Mouse (Mus musculus) hindbrain, embryonic 10.5 days (tissue): Measurements from ENCODE around the gene Bfsp2. TPM values are rescaled to one million over a fixed set of nuclear protein-coding genes. Genes with fewer than 3 reads are reported as not detected.

Experiments
- DNase-seq: peaks from one replicate; pipeline ENCODE4 v3.0.0-alpha.2; 2017; ENCODE audit warnings: low spot score
- H3K27ac ChIP-seq: fragments of 300-500 bp; sonication (generic); 2 replicates; pipeline ENCODE4 v1.5.1; 2016; ENCODE audit warnings: mild to moderate bottlenecking, moderate library complexity
- H3K27me3 ChIP-seq: fragments of 300-500 bp; sonication (generic); 2 replicates; pipeline ENCODE4 v1.6.1; 2016; ENCODE audit warnings: mild to moderate bottlenecking; ENCODE audit not compliant: poor library complexity, insufficient read depth, severe bottlenecking
- H3K36me3 ChIP-seq: fragments of 300-500 bp; sonication (generic); 2 replicates; pipeline ENCODE4 v1.6.1; 2016; ENCODE audit warnings: mild to moderate bottlenecking, moderate library complexity
- H3K4me1 ChIP-seq: fragments of 300-500 bp; sonication (generic); replicated peaks from 2 replicates; pipeline ENCODE4 v1.6.1; 2016; ENCODE audit warnings: mild to moderate bottlenecking
- H3K4me3 ChIP-seq: fragments of 300-500 bp; sonication (generic); 2 replicates; pipeline ENCODE4 v1.5.1; 2016; ENCODE audit warnings: mild to moderate bottlenecking, moderate library complexity
- H3K9me3 ChIP-seq: fragments of 300-500 bp; sonication (generic); 2 replicates; pipeline ENCODE4 v1.6.1; 2016; ENCODE audit warnings: mild to moderate bottlenecking, moderate library complexity
- WGBS: fragments of 180-500 bp; shearing (Covaris S2); methylation state at CpG from one replicate; pipeline ENCODE4 v1.1.7; 2016; 5-methylcytosine and 5-hydroxymethylcytosine counted together
- polyA plus RNA-seq: library from polyadenylated mRNA; unstranded; fragments of >200 nt; fragmentation: Nextera tagmentation; extraction: Ambion mirVana; gene quantifications from 2 replicates; pipeline ENCODE4 v1.2.1, GENCODE M21; 2016

The Bfsp2 gene
- polyA plus RNA-seq, 1 experiment from 2014 or later: 2.5 TPM

DNA sequence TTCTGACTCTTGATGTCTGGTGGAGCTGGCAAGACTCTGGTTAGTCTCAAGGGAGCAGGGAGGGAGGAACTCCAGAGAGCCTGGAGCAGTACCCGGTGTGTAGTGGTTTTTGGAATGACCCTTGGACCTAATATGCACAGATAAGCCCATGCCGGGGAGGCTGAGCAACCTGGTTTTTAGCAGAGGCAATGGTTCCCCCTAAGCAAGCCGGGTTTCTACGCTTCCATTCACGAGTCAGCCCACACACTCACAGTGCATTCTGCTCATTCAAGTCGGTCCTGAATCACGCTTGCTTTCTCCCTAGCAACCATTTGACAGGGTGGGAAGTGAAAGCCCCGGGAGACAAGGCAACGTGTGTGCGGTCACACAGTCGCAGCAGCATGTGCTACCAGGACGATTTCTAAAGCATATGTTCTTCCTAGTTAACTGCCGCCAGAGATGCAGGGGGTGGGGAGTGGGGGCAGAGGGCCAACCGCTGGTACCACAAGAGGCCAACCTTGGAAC, 21.7 kb upstream of the Bfsp2 start:
- Histone ChIP-seq H3K27ac (peak overlapping the region; percentile 73), H3K36me3 (peaks cover 2% of the 10 kb centered on the region; the same call in 1 of the 2 replicates), H3K4me3 (peak overlapping the region; percentile 11; the same call in 1 of the 2 replicates), H3K9me3 (0 out of 2 replicates have a peak, but pooled peaks cover 3% of the 10 kb centered on the region), H3K4me1 (peaks cover 67% of the 10 kb centered on the region), H3K27me3 (peaks cover 39% of the 10 kb centered on the region)
- DNase-seq: peak; percentile 70
- WGBS: 16% methylated on average over 14 of the region's 14 CpGs

DNA sequence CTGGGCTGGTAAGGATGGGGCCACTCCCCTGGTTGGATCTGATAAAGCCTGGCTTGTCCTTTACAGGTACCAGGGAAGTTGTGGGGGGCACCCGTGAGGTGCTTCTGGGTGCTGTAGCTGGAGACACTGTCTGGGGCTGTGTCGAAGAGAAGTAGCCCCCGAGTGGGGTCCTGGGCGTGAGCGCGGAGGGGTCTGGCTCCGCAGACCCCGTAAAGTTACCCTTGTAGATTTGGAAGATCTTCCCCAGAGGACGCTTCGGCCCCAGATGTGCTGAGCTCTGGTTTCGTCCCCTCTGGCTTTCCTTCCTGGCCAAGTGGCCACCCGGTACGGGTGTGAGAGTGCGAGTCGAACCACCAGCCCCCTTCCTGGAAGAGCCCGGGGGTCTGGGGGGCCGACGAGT, 19.1 kb upstream of the Bfsp2 start:
- H3K4me1 ChIP-seq: peaks cover 50% of the 10 kb centered on the region
- peaks cover 39% of the 10 kb centered on the region for H3K27me3 ChIP-seq
- H3K9me3 ChIP-seq: 0 out of 2 replicates have a peak, but pooled peaks cover 3% of the 10 kb centered on the region
- H3K36me3 ChIP-seq: peaks cover 2% of the 10 kb centered on the region; the same call in 1 of the 2 replicates
- DNase-seq: no peak
- peak overlapping the region; percentile 42 for H3K27ac ChIP-seq
- 91% methylated on average over 18 of the region's 18 CpGs for WGBS
- H3K4me3 ChIP-seq: no peak overlapping the region

DNA sequence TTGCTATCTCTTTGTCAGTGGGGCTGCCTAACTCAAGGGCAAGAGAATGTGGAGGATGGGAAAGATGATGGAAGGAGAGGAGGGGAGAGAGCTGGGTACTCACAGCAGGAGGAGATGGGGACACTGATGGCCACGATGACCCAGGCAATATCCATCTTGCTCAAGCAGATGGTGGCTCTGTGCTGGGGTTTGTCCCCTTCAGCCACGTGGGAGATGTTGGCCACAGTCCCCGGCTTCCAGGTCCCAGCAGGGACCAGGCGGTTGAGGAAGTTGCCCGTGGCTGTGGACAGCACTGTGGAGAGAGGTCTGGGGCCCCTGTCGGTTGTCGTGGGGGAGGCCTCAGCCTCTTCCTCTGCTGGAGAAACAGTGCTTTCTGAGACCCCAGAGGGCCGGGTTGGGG, 18.5 kb upstream of the Bfsp2 start:
- WGBS: 72% methylated on average over 8 of the region's 8 CpGs
- Histone ChIP-seq H3K4me3 (no peak overlapping the region), H3K27ac (peak overlapping the region; percentile 42), H3K9me3 (no peaks in the 10 kb centered on the region), H3K27me3 (peaks cover 39% of the 10 kb centered on the region), H3K4me1 (peaks cover 43% of the 10 kb centered on the region), H3K36me3 (no peaks in the 10 kb centered on the region)
- DNase-seq: no peak

DNA sequence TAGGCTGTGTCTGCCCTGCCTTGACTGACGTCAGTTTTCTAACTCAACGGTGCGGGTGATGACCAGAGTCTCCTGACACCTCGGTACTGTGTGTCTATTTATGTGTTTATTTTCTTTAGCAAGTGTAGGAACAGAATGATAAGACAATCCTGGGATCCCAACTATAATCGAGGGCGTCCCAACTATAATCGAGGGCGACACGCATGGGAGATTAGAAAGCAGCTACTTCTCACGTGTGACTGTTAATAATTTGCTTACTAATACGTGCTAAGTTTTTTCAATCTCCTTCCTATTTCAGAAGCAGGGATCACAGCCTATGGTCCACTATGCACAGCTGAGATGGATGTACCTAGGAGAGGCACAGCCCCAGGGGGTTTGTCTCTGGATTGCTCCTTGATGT, 15.2 kb upstream of the Bfsp2 start:
- H3K36me3 ChIP-seq: no peaks in the 10 kb centered on the region
- peaks cover 32% of the 10 kb centered on the region for H3K27me3 ChIP-seq
- DNase-seq: no peak
- H3K9me3 ChIP-seq: no peaks in the 10 kb centered on the region
- H3K4me1 ChIP-seq: peaks cover 22% of the 10 kb centered on the region
- H3K4me3 ChIP-seq: no peak overlapping the region
- H3K27ac ChIP-seq: no peak overlapping the region
- WGBS: 86% methylated on average over 11 of the region's 11 CpGs

DNA sequence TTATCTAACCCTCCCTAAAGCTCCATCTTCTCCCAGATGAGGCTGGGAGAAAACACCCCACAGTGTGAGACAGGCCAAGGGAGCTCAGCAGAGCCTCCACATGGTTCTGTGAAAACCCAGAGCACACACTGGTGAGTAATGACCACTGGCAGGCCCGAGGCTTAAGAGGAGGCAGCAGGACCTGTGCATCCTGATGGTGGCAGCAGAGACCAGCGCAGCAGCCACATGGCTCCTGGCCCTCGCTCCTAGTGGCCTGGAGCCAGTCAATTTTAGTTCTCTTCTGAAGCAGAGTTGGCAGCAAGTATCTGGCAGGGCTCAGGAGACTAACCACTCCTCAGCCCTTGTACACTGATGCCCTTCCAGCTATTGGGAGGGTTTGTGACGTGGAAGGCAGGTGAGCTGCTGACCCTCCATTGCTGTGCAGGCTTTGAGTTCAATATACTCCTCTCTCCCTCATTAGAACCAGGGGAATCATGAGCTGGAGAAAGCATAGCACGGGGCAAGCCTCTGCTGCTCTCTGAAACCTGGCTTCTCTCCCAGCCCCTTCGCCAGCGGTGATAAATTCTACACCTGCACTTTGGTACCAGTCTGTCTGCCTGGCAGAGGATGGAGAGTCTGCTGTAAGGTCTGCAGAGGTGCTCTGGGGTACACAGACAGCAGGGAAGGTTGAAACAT, 14.3 kb upstream of the Bfsp2 start:
- peak; percentile 72 for DNase-seq
- 40% methylated on average over 7 of the region's 7 CpGs for WGBS
- Histone ChIP-seq H3K4me3 (no peak overlapping the region), H3K27me3 (peaks cover 24% of the 10 kb centered on the region), H3K9me3 (no peaks in the 10 kb centered on the region), H3K36me3 (no peaks in the 10 kb centered on the region), H3K4me1 (peaks cover 15% of the 10 kb centered on the region), H3K27ac (0 out of 2 replicates have a peak overlapping the region, but pooled peaks have one; percentile 6)

DNA sequence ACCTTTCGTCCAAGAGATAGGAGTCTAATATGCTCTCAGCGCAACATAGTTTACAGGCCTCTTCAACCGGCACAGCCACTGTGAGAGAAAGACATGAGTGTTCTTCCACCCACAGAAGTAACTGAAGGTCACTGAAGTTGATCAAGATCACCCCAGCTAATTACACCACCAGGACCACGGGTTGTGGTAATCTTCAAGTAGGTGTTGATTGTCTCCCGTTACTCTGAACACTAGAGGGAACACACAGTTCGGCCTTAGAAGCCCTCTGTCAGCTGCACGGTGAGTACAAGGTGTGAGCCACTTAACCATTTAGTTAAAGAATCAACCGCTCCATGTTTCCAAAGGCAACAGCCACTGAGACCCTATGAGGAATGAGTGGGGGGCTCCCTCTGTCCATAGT, 11.8 kb upstream of the Bfsp2 start:
- Histone ChIP-seq H3K9me3 (no peaks in the 10 kb centered on the region), H3K4me3 (no peak overlapping the region), H3K27ac (no peak overlapping the region), H3K4me1 (peaks cover 23% of the 10 kb centered on the region), H3K27me3 (peaks cover 10% of the 10 kb centered on the region; the same call in 1 of the 2 replicates), H3K36me3 (no peaks in the 10 kb centered on the region)
- no peak for DNase-seq
- WGBS: 92% methylated on average over 8 of the region's 8 CpGs

DNA sequence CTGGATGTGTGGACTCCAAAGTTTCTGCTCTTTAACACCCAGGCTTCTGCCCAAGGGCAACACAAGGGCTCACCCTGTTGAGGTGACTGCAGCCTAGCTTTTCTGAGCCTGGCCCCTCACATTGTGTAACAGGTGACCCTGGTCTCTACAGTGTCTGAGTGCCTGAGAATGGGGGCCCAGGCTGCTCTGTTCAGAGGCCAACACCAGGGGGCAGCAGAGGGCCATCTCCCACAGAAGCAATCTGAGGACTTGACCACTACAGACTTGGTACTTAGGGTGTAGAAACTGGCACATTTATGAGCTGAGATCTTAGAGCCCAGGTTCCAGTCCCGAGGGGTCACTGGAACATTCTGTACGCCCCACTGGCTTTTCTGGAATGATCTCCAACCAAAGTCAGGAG, 10.2 kb upstream of the Bfsp2 start:
- 27% methylated on average over 2 of the region's 2 CpGs for WGBS
- H3K27ac ChIP-seq: no peak overlapping the region
- peak; percentile 87 for DNase-seq
- peaks cover 38% of the 10 kb centered on the region for H3K4me1 ChIP-seq
- no peak overlapping the region for H3K4me3 ChIP-seq
- peaks cover 10% of the 10 kb centered on the region; the same call in 1 of the 2 replicates for H3K27me3 ChIP-seq
- H3K36me3 ChIP-seq: no peaks in the 10 kb centered on the region
- no peaks in the 10 kb centered on the region for H3K9me3 ChIP-seq

DNA sequence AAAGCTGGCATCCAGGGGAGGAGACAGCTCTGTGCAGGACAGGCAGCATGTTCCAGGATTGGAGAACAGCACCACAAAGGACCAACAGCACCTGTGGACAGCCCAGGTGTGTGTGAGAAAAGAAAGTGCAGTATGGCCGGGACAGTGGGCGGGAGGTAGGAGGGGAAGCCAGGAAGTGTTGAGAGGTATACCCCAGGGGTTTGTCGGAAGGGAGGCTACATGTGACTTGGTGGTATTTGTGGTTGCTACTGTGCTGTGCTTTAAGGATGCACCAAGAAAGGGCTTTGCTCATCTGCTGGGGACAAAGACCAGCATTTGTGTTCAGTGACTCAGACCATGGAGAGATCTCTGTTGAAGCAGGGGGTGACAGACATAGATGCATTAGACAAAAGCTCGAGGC, 9.7 kb upstream of the Bfsp2 start:
- peaks cover 10% of the 10 kb centered on the region; the same call in 1 of the 2 replicates for H3K27me3 ChIP-seq
- no peak overlapping the region for H3K4me3 ChIP-seq
- peaks cover 40% of the 10 kb centered on the region for H3K4me1 ChIP-seq
- H3K9me3 ChIP-seq: no peaks in the 10 kb centered on the region
- DNase-seq: no peak
- no peaks in the 10 kb centered on the region for H3K36me3 ChIP-seq
- H3K27ac ChIP-seq: no peak overlapping the region
- WGBS: 83% methylated on average over 4 of the region's 4 CpGs

DNA sequence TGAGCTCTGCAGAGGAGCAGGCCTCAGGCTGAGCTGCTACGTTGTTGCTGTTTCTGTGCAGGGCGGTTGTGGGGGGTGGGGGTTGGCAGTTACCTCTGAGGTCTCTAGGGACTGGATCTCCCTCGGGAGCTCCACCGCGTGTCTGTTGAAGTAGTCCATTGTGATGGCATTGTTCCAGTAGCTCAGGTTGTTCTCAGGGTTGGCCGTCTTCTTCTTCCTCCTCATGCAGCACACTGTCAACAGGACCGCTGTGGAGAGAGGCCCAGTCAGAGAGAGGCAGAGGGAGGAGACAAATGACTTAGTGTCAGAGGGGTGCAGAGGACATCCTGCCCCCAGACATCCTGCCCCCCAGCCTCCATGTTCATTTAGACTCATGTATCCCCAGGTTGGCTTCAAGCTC, 8.9 kb upstream of the Bfsp2 start:
- peaks cover 36% of the 10 kb centered on the region for H3K4me1 ChIP-seq
- H3K4me3 ChIP-seq: no peak overlapping the region
- no peak overlapping the region for H3K27ac ChIP-seq
- peaks cover 10% of the 10 kb centered on the region; the same call in 1 of the 2 replicates for H3K27me3 ChIP-seq
- H3K36me3 ChIP-seq: no peaks in the 10 kb centered on the region
- no peak for DNase-seq
- 61% methylated on average over 7 of the region's 7 CpGs for WGBS
- H3K9me3 ChIP-seq: no peaks in the 10 kb centered on the region

DNA sequence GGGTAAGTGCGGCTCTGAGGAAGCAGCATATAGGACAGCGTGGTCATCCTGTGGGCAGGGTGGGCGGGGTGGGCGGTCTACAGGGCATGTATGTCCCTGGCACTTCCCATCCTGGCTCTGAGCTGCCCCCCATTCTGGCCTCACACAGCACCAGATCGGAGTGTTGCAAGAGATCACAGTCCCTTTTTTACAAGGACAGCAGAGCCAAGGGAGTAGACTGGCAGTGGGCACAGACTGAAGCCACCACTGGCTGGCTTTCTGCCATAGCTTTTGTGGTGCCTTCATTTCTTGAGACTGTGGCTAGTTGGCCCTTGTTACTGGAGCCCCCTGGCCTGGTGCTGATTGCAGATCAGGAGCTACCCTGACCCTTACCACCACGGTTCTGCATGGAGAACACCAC, 6.0 kb upstream of the Bfsp2 start:
- Histone ChIP-seq H3K27me3 (0 out of 2 replicates have a peak, but pooled peaks cover 3% of the 10 kb centered on the region), H3K4me3 (no peak overlapping the region), H3K27ac (peak overlapping the region; percentile 46; the same call in 1 of the 2 replicates), H3K4me1 (peaks cover 37% of the 10 kb centered on the region), H3K36me3 (no peaks in the 10 kb centered on the region), H3K9me3 (no peaks in the 10 kb centered on the region)
- WGBS: 85% methylated on average over 6 of the region's 6 CpGs
- no peak for DNase-seq

DNA sequence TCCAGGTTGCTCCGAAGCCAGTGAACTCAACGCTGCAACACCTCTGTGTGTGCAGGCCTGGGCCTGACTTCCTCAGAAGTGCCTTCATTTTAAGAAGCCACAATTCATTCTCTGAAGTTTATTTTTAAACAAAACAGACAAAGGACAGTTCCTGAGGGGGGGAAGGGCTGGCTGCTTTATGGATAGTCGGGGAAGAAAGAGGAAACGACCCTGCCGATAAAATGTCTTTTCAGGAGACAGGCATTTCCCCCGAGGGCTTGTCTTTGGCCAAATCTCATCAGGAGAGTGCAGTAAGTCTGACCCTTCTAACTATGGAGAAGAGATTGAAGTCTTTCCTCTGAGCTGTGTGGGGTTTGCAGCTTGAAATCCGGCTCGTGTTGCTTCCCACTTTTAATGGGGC, 5.4 kb upstream of the Bfsp2 start:
- Histone ChIP-seq H3K4me3 (no peak overlapping the region), H3K4me1 (peaks cover 44% of the 10 kb centered on the region), H3K9me3 (no peaks in the 10 kb centered on the region), H3K27ac (peak overlapping the region; percentile 23; the same call in 1 of the 2 replicates), H3K36me3 (no peaks in the 10 kb centered on the region), H3K27me3 (0 out of 2 replicates have a peak, but pooled peaks cover under 1% of the 10 kb centered on the region)
- WGBS: 40% methylated on average over 8 of the region's 8 CpGs
- DNase-seq: no peak

DNA sequence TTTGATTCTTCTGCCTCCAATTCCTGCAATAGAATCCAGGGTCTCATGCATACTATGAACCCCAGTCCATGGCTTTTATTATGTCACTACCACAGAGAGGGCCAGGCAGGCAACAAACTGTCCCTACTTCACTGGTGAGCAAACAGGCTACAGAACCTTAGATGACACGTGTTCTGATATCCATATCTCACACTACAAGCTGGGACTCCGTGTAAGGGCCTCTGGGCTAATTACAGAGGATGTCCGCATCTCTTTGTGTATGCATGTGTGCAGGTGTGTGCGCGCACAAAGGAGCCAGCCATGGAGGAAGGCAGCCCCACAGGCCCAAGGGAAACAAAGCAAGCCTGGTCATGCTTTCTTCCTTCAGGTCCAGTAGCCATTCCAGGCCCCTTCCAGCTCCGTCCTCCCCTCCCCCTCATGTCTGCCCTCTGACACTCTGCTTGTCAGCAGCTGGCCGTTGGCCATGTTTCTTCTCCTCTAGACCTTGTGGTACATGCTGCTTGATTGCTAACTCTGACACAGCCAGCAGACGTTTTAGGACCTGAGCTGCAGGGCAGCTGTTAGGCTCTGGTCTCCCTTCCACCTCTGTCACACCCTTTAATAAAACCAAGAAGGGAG, 492 bp upstream of the Bfsp2 start:
- DNase-seq: peak; percentile 53
- H3K27ac ChIP-seq: peak overlapping the region; percentile 78
- no peaks in the 10 kb centered on the region for H3K27me3 ChIP-seq
- WGBS: 50% methylated on average over 8 of the region's 8 CpGs
- peaks cover 26% of the 10 kb centered on the region for H3K4me1 ChIP-seq
- H3K4me3 ChIP-seq: no peak overlapping the region
- no peaks in the 10 kb centered on the region for H3K36me3 ChIP-seq
- no peaks in the 10 kb centered on the region for H3K9me3 ChIP-seq

DNA sequence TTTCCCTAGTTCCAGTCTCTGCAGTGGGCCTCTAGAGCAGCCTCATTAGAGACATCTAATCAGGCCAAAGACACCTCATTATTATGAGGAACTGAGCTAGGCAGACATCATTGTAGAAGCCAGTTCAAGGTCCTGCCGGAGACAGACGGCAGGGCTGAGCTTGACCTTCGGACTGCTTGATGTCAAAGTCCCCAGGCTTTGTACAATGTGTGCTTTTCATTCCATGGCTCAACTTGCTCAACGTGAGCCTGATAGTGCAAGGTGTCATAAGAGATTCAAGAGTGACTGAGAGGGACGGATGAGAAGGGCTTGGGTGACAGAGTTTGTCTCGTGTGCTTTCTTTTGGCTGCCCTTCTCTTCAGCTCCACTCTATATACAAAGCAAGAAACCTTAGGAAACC, 4.8 kb downstream of the Bfsp2 start:
- 78% methylated on average over 6 of the region's 6 CpGs for WGBS

More for the DNA sequence above, 4.8 kb downstream of the Bfsp2 start:
- Histone ChIP-seq H3K4me1 (peaks cover 48% of the 10 kb centered on the region), H3K27me3 (no peaks in the 10 kb centered on the region), H3K9me3 (no peaks in the 10 kb centered on the region), H3K4me3 (no peak overlapping the region), H3K36me3 (no peaks in the 10 kb centered on the region), H3K27ac (no peak overlapping the region)
- no peak for DNase-seq
